In genomic region chr8:125385519-125386150, GRCm38 (mm10) we compare ENCODE assay signal across 8 mouse cellular contexts.
DNase-seq lines count a peak whose midpoint lies in the region; ATAC-seq lines count a peak whose summit lies in the region.

No protein-coding gene starts in this region.

- peak overlapping the region; percentile 35; the same call in 1 of the 2 replicates for H3K27ac ChIP-seq in forebrain, embryonic 10.5 days
- peak overlapping the region; percentile 89 for H3K27ac ChIP-seq in heart, embryonic 16.5 days (ENCODE audit: low read length)
- H3K27ac ChIP-seq in liver, embryonic 13.5 days: no peak overlapping the region
- H3K27ac ChIP-seq in neural tube, embryonic 13.5 days (replicated peaks): peak overlapping the region; percentile 50

- H3K4me3 ChIP-seq in forebrain, embryonic 10.5 days: no peak overlapping the region
- H3K4me3 ChIP-seq in heart, embryonic 16.5 days (ENCODE audit: low read length): no peak overlapping the region
- H3K4me3 ChIP-seq in liver, embryonic 13.5 days (replicated peaks): no peak overlapping the region
- H3K4me3 ChIP-seq in neural tube, embryonic 13.5 days: no peak overlapping the region

- WGBS in forebrain, embryonic 10.5 days: 41% methylated on average over 6 of the region's 6 CpGs
- 19% methylated on average over 6 of the region's 6 CpGs for WGBS in heart, embryonic 16.5 days
- 32% methylated on average over 6 of the region's 6 CpGs for WGBS in liver, embryonic 13.5 days (ENCODE audit: insufficient replicate concordance)
- WGBS in neural tube, embryonic 13.5 days: 19% methylated on average over 6 of the region's 6 CpGs

- peak; percentile 83 for ATAC-seq in heart, embryonic 16.5 days (replicated peaks; ENCODE audit: extremely low read depth, insufficient read depth, low FRiP score)
- ATAC-seq in liver, embryonic 13.5 days (ENCODE audit: low read depth): peak; percentile 61
- peak; percentile 73 for ATAC-seq in neural tube, embryonic 13.5 days (ENCODE audit: low read depth)
- ATAC-seq in activated CD4-positive, CD25-positive, alpha-beta regulatory T cell, adult 4 months: no peak

- no peaks in the 10 kb centered on the region for H3K36me3 ChIP-seq in forebrain, embryonic 10.5 days (replicated peaks)
- H3K36me3 ChIP-seq in heart, embryonic 16.5 days (ENCODE audit: control insufficient read depth, insufficient read depth): no peaks in the 10 kb centered on the region
- H3K36me3 ChIP-seq in liver, embryonic 13.5 days: no peaks in the 10 kb centered on the region
- H3K36me3 ChIP-seq in neural tube, embryonic 13.5 days: no peaks in the 10 kb centered on the region

- H3K9me3 ChIP-seq in forebrain, embryonic 10.5 days: no peaks in the 10 kb centered on the region
- H3K9me3 ChIP-seq in heart, embryonic 16.5 days (replicated peaks; ENCODE audit: control insufficient read depth, low read length): no peaks in the 10 kb centered on the region
- H3K9me3 ChIP-seq in liver, embryonic 13.5 days (replicated peaks): no peaks in the 10 kb centered on the region
- H3K9me3 ChIP-seq in neural tube, embryonic 13.5 days: no peaks in the 10 kb centered on the region

- peak; percentile 20 to 76 for DNase-seq in urinary bladder, postnatal 36 days (ENCODE audit: low spot score in 2 of 2)
- DNase-seq in urinary bladder, postnatal 10 days (ENCODE audit: low spot score): no peak
- peak; percentile 41 for DNase-seq in forebrain, embryonic 10.5 days (ENCODE audit: extremely low spot score, low spot score)
- DNase-seq in kidney, postnatal 4 days: peak; percentile 56 to 66
- peak; percentile 13 for DNase-seq in liver, embryonic 13.5 days

- H3K27me3 ChIP-seq in forebrain, embryonic 10.5 days (ENCODE audit: poor library complexity, severe bottlenecking): no peaks in the 10 kb centered on the region; the same call in 1 of the 2 replicates
- no peaks in the 10 kb centered on the region for H3K27me3 ChIP-seq in heart, embryonic 16.5 days (ENCODE audit: control insufficient read depth, insufficient read depth, low read length)
- H3K27me3 ChIP-seq in liver, embryonic 13.5 days: no peaks in the 10 kb centered on the region
- 0 out of 2 replicates have a peak, but pooled peaks cover 10% of the 10 kb centered on the region for H3K27me3 ChIP-seq in neural tube, embryonic 13.5 days

- peaks cover 40% of the 10 kb centered on the region for H3K4me1 ChIP-seq in forebrain, embryonic 10.5 days
- peaks cover 54% of the 10 kb centered on the region for H3K4me1 ChIP-seq in heart, embryonic 16.5 days (ENCODE audit: control insufficient read depth, insufficient read depth, low read length)
- H3K4me1 ChIP-seq in liver, embryonic 13.5 days (replicated peaks): peaks cover 24% of the 10 kb centered on the region
- H3K4me1 ChIP-seq in neural tube, embryonic 13.5 days (replicated peaks): peaks cover 44% of the 10 kb centered on the region

- H3K4me2 ChIP-seq in heart, embryonic 16.5 days (ENCODE audit: low read depth, low read length): no peak overlapping the region
- H3K4me2 ChIP-seq in liver, embryonic 13.5 days: no peak overlapping the region
- no peak overlapping the region for H3K4me2 ChIP-seq in neural tube, embryonic 13.5 days

- peak overlapping the region; percentile 32 for H3K9ac ChIP-seq in heart, embryonic 16.5 days (ENCODE audit: low read length)
- H3K9ac ChIP-seq in liver, embryonic 13.5 days: no peak overlapping the region
- no peak overlapping the region for H3K9ac ChIP-seq in neural tube, embryonic 13.5 days
